Mouse (Mus musculus): ENCODE results near the gene Il1rl2. TPM values are rescaled to one million over a fixed set of nuclear protein-coding genes. Genes with fewer than 3 reads are reported as not detected.

The Il1rl2 gene
- polyA plus RNA-seq, 1 experiment from 2014 or later = 12.0 TPM

DNA sequence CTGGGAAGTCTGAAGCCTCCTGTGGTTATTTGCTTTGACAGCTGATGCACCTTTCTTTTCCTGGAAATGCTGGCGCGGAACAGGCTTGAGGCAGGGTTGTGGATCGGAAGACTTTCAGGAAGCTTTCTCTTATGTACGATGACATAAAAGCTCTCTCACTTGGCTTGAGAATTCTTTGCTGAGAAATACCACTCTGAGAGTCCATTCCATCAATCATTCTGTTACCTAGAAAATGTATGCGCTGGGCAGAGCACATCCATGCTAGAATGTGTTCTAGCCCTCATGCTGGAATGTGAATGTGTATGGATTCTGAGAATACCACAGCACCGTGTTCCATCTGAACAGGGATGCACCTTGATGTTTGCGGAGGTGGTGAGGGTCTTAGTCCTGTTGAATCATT lies 89.9 kb downstream of the Il1rl2 start:
- H3K9ac ChIP-seq (ENCODE audit: low read length) = no peak overlapping the region
- no peaks in the 10 kb centered on the region for H3K4me1 ChIP-seq (ENCODE audit: control insufficient read depth, insufficient read depth, low read length)
- no peaks in the 10 kb centered on the region for H3K9me3 ChIP-seq (replicated peaks; ENCODE audit: control insufficient read depth, low read length)
- 71% methylated on average over 7 of the region's 7 CpGs for WGBS
- H3K4me2 ChIP-seq (ENCODE audit: low read depth, low read length) = no peak overlapping the region
- no peak overlapping the region for H3K27ac ChIP-seq (ENCODE audit: low read length)
- no peak overlapping the region for H3K4me3 ChIP-seq (replicated peaks; ENCODE audit: low read length)
- H3K27me3 ChIP-seq (ENCODE audit: control insufficient read depth, insufficient read depth, low read length) = no peaks in the 10 kb centered on the region
- no peaks in the 10 kb centered on the region for H3K36me3 ChIP-seq (ENCODE audit: control insufficient read depth, insufficient read depth, low read length)
- ATAC-seq (ENCODE audit: insufficient read depth, low FRiP score) = no peak

DNA sequence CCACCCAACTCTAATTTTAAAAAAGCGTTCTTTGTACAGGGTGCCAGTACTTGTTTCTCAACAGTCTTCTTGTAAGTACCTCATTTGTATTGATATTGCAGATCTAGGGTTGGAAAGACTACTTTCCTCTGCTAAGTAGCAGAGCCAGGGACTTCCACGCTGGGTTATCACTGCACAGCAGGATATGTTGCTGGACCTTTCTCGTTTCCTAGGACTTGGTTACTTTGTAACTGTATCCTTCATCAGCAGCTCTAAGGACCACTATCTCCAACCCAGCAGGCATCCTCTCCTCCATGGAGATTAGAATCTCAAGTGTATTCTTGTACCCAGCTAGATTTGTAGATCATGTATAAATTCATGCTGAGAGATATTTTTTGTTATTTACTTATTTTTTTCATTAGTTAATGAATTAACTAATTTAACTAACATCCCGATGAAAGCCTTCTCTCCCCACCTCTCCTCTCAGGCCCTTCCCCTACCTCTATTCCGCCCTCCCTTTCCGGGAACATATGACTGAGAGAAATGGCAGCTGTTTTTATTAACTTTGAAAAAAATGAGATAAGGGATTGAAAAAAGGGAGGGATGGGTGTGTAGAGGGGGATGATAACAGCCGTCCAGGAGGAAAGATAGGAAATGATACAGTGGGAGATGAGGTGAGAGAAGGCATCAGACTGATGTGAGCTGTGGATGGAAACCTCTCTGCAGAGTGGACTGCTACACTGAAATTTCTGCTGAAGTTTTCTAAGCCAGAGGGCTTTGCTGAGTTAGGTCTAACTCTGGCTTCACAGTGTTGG lies 90.7 kb downstream of the Il1rl2 start:
- H3K27ac ChIP-seq (ENCODE audit: low read length) = no peak overlapping the region
- no peaks in the 10 kb centered on the region for H3K9me3 ChIP-seq (replicated peaks; ENCODE audit: control insufficient read depth, low read length)
- WGBS = 63% methylated on average over 7 of the region's 7 CpGs
- H3K9ac ChIP-seq (ENCODE audit: low read length) = no peak overlapping the region
- ATAC-seq (ENCODE audit: insufficient read depth, low FRiP score) = no peak
- no peak overlapping the region for H3K4me2 ChIP-seq (ENCODE audit: low read depth, low read length)
- no peak overlapping the region for H3K4me3 ChIP-seq (replicated peaks; ENCODE audit: low read length)
- no peaks in the 10 kb centered on the region for H3K4me1 ChIP-seq (ENCODE audit: control insufficient read depth, insufficient read depth, low read length)
- H3K27me3 ChIP-seq (ENCODE audit: control insufficient read depth, insufficient read depth, low read length) = no peaks in the 10 kb centered on the region
- no peaks in the 10 kb centered on the region for H3K36me3 ChIP-seq (ENCODE audit: control insufficient read depth, insufficient read depth, low read length)

GRCm38 (mm10) chr1:40417034-40417433 lies 92.6 kb downstream of the Il1rl2 start:
- Histone ChIP-seq H3K27me3 (ENCODE audit: control insufficient read depth, insufficient read depth, low read length) (no peaks in the 10 kb centered on the region), H3K9ac (ENCODE audit: low read length) (no peak overlapping the region), H3K9me3 (replicated peaks; ENCODE audit: control insufficient read depth, low read length) (no peaks in the 10 kb centered on the region), H3K36me3 (ENCODE audit: control insufficient read depth, insufficient read depth, low read length) (no peaks in the 10 kb centered on the region), H3K4me1 (ENCODE audit: control insufficient read depth, insufficient read depth, low read length) (no peaks in the 10 kb centered on the region), H3K4me3 (replicated peaks; ENCODE audit: low read length) (no peak overlapping the region), H3K27ac (ENCODE audit: low read length) (no peak overlapping the region), H3K4me2 (ENCODE audit: low read depth, low read length) (no peak overlapping the region)
- 80% methylated on average over 2 of the region's 2 CpGs for WGBS
- no peak for ATAC-seq (ENCODE audit: insufficient read depth, low FRiP score)

Other genes with a start within 250 kb of the Il1rl2 start
- 11.4 and 12.3 TPM in 2 replicates for gene Il1r1, start 99.5 kb upstream of the Il1rl2 start, polyA plus RNA-seq (2015; fragmentation: Nextera tagmentation; extraction: Ambion mirVana)
- 1.5 TPM in 2 replicates for gene Il1rl1, start 105.0 kb downstream of the Il1rl2 start, polyA plus RNA-seq (2015; fragmentation: Nextera tagmentation; extraction: Ambion mirVana)
- gene Il18r1, start 140.9 kb downstream of the Il1rl2 start, polyA plus RNA-seq (2015; fragmentation: Nextera tagmentation; extraction: Ambion mirVana) = 1.6 and 2.0 TPM in 2 replicates
- 0.71 and 0.72 TPM in 2 replicates for gene Il18rap, start 190.8 kb downstream of the Il1rl2 start, polyA plus RNA-seq (2015; fragmentation: Nextera tagmentation; extraction: Ambion mirVana)

Data from stomach, embryonic 16.5 days (tissue).